Mouse (Mus musculus) hindbrain, embryonic 14.5 days (tissue): ENCODE results near the gene Agtr1a. TPM values are rescaled to one million over a fixed set of nuclear protein-coding genes. Genes with fewer than 3 reads are reported as not detected.

ENCODE experiments used
- ATAC-seq: fragments of 200-750 bp; cut with Nextera tagmentation; 2 replicates; pipeline ENCODE4 v1.8.0; 2017; ENCODE audit warnings: moderate number of reproducible peaks, mild to moderate bottlenecking, moderate TSS enrichment, moderate library complexity; ENCODE audit not compliant: low FRiP score
- DNase-seq: peaks from one replicate; pipeline ENCODE4 v3.0.0-alpha.2; 2015; ENCODE audit warnings: low spot score
- H3K27ac ChIP-seq: fragments of 300-500 bp; sonication (generic); 2 replicates; pipeline ENCODE4 v1.5.1; 2014; ENCODE audit warnings: mild to moderate bottlenecking, moderate library complexity
- H3K27me3 ChIP-seq: fragments of 300-500 bp; sonication (generic); 2 replicates; pipeline ENCODE4 v1.6.1; 2014; ENCODE audit warnings: mild to moderate bottlenecking, low read length, mixed read lengths; ENCODE audit not compliant: control insufficient read depth, insufficient read depth
- H3K36me3 ChIP-seq: fragments of 300-500 bp; sonication (generic); replicated peaks from 2 replicates; pipeline ENCODE4 v1.6.1; 2014; ENCODE audit not compliant: control insufficient read depth, insufficient read depth
- H3K4me1 ChIP-seq: fragments of 300-500 bp; sonication (generic); replicated peaks from 2 replicates; pipeline ENCODE4 v1.6.1; 2014; ENCODE audit warnings: antibody characterized with exemption, low read length, mixed read lengths; ENCODE audit not compliant: control insufficient read depth, insufficient read depth
- H3K4me2 ChIP-seq: fragments of 300-500 bp; sonication (generic); replicated peaks from 2 replicates; pipeline ENCODE4 v1.6.1; 2014; ENCODE audit warnings: mild to moderate bottlenecking, moderate library complexity
- H3K4me3 ChIP-seq: fragments of 300-500 bp; sonication (generic); replicated peaks from 2 replicates; pipeline ENCODE4 v1.5.1; 2014; ENCODE audit warnings: mild to moderate bottlenecking, low read length
- H3K9ac ChIP-seq: fragments of 300-500 bp; sonication (generic); 2 replicates; pipeline ENCODE4 v1.6.1; 2014
- H3K9me3 ChIP-seq: fragments of 300-500 bp; sonication (generic); 2 replicates; pipeline ENCODE4 v1.6.1; 2016; ENCODE audit warnings: low read length; ENCODE audit not compliant: control insufficient read depth
- WGBS: fragments of 180-500 bp; shearing (Covaris S2); extraction: QIAGEN DNeasy Blood & Tissue Kit; methylation state at CpG from one replicate; pipeline ENCODE4 v1.1.7; 2014; 5-methylcytosine and 5-hydroxymethylcytosine counted together
- polyA plus RNA-seq: library from polyadenylated mRNA; unstranded; fragments of >200 nt; fragmentation: Nextera tagmentation; extraction: Ambion mirVana; gene quantifications from 2 replicates; pipeline ENCODE4 v1.2.1, GENCODE M21; 2014

Gene Agtr1a
- polyA plus RNA-seq, 1 experiment from 2014 or later, result 1.6 TPM

DNA sequence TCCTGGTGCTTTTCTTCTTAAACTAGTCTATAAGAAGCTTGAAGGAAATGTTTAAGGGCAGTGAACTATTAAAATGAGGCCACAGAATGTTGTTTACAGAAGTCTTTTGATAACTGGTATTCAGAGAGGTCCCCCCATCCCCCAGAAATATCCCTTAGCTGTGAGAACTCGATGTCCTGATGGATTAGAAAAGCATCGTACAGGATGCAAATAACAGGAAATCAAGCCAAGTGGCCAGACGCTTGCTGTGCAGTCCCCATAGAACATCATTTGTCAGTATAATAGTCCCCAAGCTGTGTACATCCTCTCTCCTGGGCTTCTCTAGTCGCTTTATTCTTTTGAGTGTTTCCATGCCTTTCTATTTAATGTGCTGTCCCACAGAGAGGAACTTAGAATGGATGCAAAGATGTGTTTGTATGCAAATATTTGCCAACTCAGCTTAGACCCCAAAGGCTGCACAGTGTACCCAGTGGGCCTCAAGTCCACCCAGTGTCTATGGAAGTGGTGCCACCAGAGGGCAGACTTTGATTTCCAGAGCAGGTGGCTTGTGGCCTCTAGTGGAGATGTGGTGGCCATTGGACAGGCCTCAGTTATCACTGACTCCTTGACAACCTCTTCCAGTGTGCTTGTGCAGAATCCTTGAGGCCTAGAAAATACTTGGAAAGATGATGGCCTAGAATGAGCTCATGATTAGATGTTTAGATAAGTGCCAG is 22.4 kb downstream of the Agtr1a start:
- no peak overlapping the region for H3K9ac ChIP-seq
- H3K9me3 ChIP-seq, result no peaks in the 10 kb centered on the region
- 64% methylated on average over 4 of the region's 4 CpGs for WGBS
- no peak overlapping the region for H3K27ac ChIP-seq
- DNase-seq (no peak), ATAC-seq (peak; percentile 24; the same call in 1 of the 2 replicates)
- no peak overlapping the region for H3K4me3 ChIP-seq
- H3K36me3 ChIP-seq, result no peaks in the 10 kb centered on the region
- no peaks in the 10 kb centered on the region for H3K4me1 ChIP-seq
- no peak overlapping the region for H3K4me2 ChIP-seq
- no peaks in the 10 kb centered on the region for H3K27me3 ChIP-seq

DNA sequence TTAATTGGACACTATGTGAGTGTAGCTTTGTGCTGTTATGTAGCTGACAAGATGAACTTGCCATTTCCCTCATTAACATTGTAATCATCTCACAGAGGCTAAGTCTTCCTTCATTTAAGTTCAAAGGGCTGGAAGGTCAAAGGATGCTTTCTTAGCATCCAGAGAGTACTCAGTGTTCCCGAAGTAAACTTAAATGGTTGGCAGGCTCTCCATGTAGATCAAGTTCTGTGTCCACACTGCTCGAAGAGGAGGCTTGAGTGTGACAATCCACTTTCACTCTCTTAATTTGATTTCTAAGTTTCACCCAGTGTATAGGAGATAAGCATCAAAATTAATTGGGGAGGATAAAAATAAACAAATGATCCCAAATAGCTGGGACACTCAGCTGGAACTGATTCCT is 23.6 kb downstream of the Agtr1a start:
- Histone ChIP-seq H3K4me3 (no peak overlapping the region), H3K4me1 (no peaks in the 10 kb centered on the region), H3K9ac (no peak overlapping the region), H3K27me3 (no peaks in the 10 kb centered on the region), H3K4me2 (no peak overlapping the region), H3K27ac (no peak overlapping the region), H3K9me3 (no peaks in the 10 kb centered on the region), H3K36me3 (no peaks in the 10 kb centered on the region)
- no peak for DNase-seq
- WGBS, result 87% methylated on average over 2 of the region's 2 CpGs
- no peak for ATAC-seq

- DNase-seq, result no peak
Observed at GRCm38 (mm10) chr13:30361002-30361401, 24.8 kb downstream of the Agtr1a start.

GRCm38 (mm10) chr13:30362048-30362447 is 25.8 kb downstream of the Agtr1a start:
- no peaks in the 10 kb centered on the region for H3K9me3 ChIP-seq
- H3K4me3 ChIP-seq, result no peak overlapping the region
- H3K36me3 ChIP-seq, result no peaks in the 10 kb centered on the region
- no peaks in the 10 kb centered on the region for H3K4me1 ChIP-seq
- ATAC-seq, result no peak
- H3K27me3 ChIP-seq, result no peaks in the 10 kb centered on the region
- no peak overlapping the region for H3K4me2 ChIP-seq
- H3K27ac ChIP-seq, result no peak overlapping the region
- DNase-seq, result no peak
- H3K9ac ChIP-seq, result no peak overlapping the region
- 94% methylated on average over 6 of the region's 6 CpGs for WGBS

More at GRCm38 (mm10) chr13:30361002-30361401, 24.8 kb downstream of the Agtr1a start:
- Histone ChIP-seq H3K9ac (no peak overlapping the region), H3K27me3 (no peaks in the 10 kb centered on the region), H3K9me3 (no peaks in the 10 kb centered on the region), H3K4me1 (no peaks in the 10 kb centered on the region), H3K4me2 (no peak overlapping the region), H3K4me3 (no peak overlapping the region), H3K27ac (no peak overlapping the region), H3K36me3 (no peaks in the 10 kb centered on the region)
- no peak for ATAC-seq
- 50% methylated on average over 5 of the region's 5 CpGs for whole genome bisulfite sequencing

GRCm38 (mm10) chr13:30364097-30364625 is 27.9 kb downstream of the Agtr1a start:
- ATAC-seq, result no peak
- H3K4me3 ChIP-seq, result no peak overlapping the region
- H3K27me3 ChIP-seq, result no peaks in the 10 kb centered on the region
- 74% methylated on average over 11 of the region's 11 CpGs for WGBS
- no peak overlapping the region for H3K27ac ChIP-seq
- H3K9me3 ChIP-seq, result no peaks in the 10 kb centered on the region
- no peak overlapping the region for H3K9ac ChIP-seq
- no peaks in the 10 kb centered on the region for H3K4me1 ChIP-seq
- no peak overlapping the region for H3K4me2 ChIP-seq
- H3K36me3 ChIP-seq, result no peaks in the 10 kb centered on the region
- no peak for DNase-seq

DNA sequence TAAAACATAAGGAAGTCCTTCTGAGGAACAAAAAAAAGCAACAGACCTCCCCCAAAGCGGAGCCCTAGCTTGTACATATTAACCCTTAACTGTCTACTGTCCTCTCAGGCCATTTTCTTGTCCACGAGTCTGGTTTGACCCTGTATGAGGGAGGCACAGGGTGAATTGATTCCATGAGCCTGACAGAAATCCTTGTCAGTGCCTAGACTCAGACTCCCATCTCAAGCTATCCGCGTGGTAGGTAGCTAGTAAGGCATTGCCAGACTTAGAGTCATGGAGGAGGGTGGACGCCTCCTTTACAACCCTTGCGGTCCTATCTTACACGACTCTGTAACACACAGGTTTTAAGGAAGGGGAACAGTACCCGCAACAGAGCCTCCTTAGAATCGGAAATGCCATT is 28.5 kb downstream of the Agtr1a start:
- H3K27ac ChIP-seq, result no peak overlapping the region
- H3K27me3 ChIP-seq, result no peaks in the 10 kb centered on the region
- no peaks in the 10 kb centered on the region for H3K9me3 ChIP-seq
- 87% methylated on average over 9 of the region's 9 CpGs for WGBS
- H3K4me1 ChIP-seq, result no peaks in the 10 kb centered on the region
- DNase-seq (no peak), ATAC-seq (no peak)
- H3K4me3 ChIP-seq, result no peak overlapping the region
- H3K9ac ChIP-seq, result no peak overlapping the region
- H3K4me2 ChIP-seq, result no peak overlapping the region
- no peaks in the 10 kb centered on the region for H3K36me3 ChIP-seq

- no peaks in the 10 kb centered on the region for H3K9me3 ChIP-seq
- no peak overlapping the region for H3K4me2 ChIP-seq
- no peak overlapping the region for H3K27ac ChIP-seq
- DNase-seq (no peak), ATAC-seq (no peak)
- H3K4me1 ChIP-seq, result no peaks in the 10 kb centered on the region
- H3K4me3 ChIP-seq, result no peak overlapping the region
- 77% methylated on average over 2 of the region's 2 CpGs for WGBS
- no peak overlapping the region for H3K9ac ChIP-seq
- no peaks in the 10 kb centered on the region for H3K27me3 ChIP-seq
- no peaks in the 10 kb centered on the region for H3K36me3 ChIP-seq
Observed at GRCm38 (mm10) chr13:30365378-30365777, 29.1 kb downstream of the Agtr1a start.

GRCm38 (mm10) chr13:30368116-30368515 is 31.9 kb downstream of the Agtr1a start:
- Histone ChIP-seq H3K9ac (no peak overlapping the region), H3K27me3 (no peaks in the 10 kb centered on the region), H3K36me3 (no peaks in the 10 kb centered on the region), H3K4me1 (no peaks in the 10 kb centered on the region), H3K27ac (no peak overlapping the region), H3K4me3 (no peak overlapping the region), H3K4me2 (no peak overlapping the region), H3K9me3 (no peaks in the 10 kb centered on the region)
- ATAC-seq, result no peak
- no peak for DNase-seq
- WGBS, result 58% methylated on average over 8 of the region's 8 CpGs

- no peak for DNase-seq
- H3K9me3 ChIP-seq, result no peaks in the 10 kb centered on the region
- H3K27me3 ChIP-seq, result no peaks in the 10 kb centered on the region
- H3K4me2 ChIP-seq, result no peak overlapping the region
- no peaks in the 10 kb centered on the region for H3K36me3 ChIP-seq
- 32% methylated on average over 2 of the region's 2 CpGs for WGBS
- H3K4me3 ChIP-seq, result no peak overlapping the region
- no peak for ATAC-seq
- no peak overlapping the region for H3K27ac ChIP-seq
- no peak overlapping the region for H3K9ac ChIP-seq
- no peaks in the 10 kb centered on the region for H3K4me1 ChIP-seq
Observed at GRCm38 (mm10) chr13:30368746-30369145, 32.5 kb downstream of the Agtr1a start.
